Mouse (Mus musculus) mesoderm, embryonic 11.5 days (tissue): ENCODE results near the gene Tnfsf8.

Experiments used
- DNase-seq: peaks from one replicate; pipeline ENCODE4 v3.0.0-alpha.2; 2012; ENCODE audit warnings: low read depth, low spot score

Tnfsf8 gene

DNA sequence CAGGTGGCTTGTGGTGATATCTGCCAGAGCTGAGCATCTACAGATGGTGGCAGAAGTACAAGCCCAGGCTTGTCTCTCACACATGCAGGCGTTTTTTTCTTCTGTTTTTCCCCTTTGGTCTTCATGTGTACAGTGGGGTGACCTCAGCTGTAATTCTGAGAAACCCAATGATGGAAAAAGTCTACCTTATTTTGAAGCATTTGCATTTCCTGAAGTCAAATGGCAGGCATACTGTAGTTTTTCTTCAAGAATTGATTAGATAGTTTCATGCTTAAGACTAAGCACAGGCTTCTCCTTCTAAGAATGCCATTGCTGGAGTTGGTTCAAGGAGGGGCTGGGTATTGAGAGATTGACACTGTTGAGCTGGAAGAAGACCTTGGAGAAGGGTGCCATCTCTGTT is 18.9 kb downstream of the Tnfsf8 start:
- no peak for DNase-seq

DNA sequence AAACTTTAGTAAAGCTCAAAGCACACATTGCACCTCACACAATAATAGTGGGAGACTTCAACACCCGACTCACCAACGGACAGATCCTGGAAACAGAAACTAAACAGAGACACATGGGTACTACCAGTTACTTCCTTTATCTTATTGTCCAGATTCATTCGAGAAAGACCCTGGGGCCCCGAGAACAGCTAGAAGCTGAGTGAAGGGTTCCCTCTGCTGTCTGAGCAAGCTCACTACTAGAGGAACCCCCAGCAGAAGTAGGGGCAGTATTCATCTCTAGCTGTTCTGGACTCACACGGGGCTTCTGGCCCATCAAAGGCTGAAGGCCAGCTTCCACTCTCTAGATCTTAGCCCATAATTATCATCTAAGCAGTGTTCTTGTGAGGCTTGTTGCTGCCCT is 20.7 kb downstream of the Tnfsf8 start:
- peak; percentile 21 for DNase-seq

DNA sequence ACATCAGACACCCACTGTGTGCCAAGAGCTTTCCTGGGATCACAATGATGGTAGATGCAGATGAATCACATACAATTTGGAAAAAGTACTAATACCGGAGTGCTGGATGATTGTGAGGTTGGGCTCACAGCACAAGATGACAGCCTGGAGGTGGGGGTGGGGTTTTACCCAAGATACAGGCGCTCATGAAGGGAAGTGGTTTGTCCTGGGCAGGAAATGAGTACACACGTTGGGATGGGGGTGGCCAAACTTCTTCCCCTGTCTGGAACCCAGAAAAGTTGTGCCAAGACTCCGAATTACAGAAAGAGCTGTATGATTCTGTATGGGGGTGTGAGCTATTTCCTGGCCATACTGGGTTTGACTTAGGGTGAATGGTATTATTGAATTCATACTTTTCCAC is 38.0 kb downstream of the Tnfsf8 start:
- DNase-seq: no peak

DNA sequence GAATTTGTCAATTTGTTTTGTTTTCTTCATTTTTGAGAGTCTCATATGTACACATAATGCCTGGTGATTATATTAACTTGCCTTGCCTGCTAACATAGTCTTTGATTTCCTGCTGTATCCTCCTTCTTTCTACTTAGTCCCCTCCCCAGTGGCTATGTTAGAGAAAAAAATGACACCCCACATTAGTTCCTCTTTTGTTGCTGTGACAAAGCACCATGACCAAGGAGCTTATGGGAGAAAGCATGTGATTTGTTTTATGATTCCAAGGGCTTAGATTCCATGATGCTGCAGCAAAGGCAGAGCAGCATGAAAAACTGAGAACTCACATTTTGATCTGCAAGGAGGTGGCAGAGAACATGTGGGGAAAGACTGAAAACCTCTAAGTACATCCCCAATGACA is 43.6 kb downstream of the Tnfsf8 start:
- DNase-seq: no peak

DNA sequence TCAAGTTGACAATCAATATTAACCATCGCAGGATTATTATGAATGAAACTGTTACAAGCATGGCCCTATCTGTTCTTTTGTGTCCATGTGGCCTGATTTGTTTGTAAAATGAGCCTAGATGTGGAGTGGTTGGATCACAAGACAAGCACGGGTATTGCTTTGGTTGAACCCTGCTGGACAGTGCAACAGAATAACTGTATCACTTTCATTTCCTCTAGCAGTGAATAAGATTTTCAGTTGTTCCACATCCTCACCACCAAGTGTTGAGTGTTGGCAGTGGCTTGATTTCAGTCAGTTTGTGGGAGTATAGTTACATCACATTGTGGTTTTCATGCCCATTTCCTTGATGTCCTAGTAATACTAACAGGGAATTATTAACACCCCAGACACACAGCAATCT is 45.5 kb downstream of the Tnfsf8 start:
- no peak for DNase-seq

DNA sequence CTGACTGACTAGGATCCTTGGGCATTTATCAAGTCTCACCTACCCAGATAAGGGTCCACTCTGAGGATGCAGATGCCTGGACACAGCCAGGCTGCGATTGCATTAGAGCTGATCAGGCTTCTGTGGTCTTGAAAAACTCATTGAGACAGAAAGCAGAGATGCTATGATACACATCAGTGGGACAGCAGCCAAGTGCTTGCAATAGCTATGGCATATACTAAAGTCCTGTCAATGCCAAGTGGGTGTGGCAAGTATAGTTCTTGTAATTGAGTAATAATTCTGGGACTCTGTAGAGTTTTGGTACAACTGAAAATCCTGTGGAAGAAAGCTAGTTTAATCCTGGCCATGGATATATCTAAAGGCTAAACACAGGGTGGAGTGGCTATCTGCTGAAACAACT is 63.1 kb downstream of the Tnfsf8 start:
- DNase-seq: no peak

DNA sequence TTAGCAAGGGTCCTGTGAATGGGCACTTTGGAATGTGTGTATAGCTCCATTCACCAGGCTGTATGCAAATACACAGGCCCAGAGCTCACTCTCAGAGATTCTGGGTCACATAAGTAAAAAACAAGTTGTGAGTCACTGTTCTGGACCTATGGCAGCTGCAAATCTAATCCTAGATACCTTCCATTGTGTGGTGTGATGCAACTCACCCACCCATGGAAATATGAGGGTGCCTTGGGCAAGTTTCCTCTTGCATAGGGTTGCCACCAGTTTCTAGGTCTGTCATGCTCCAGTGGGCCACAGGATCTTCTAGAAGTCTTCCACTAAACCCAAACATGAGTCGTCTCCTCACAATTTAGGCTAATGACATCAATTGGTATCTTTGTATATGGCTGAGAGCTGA is 64.6 kb downstream of the Tnfsf8 start:
- DNase-seq: no peak

DNA sequence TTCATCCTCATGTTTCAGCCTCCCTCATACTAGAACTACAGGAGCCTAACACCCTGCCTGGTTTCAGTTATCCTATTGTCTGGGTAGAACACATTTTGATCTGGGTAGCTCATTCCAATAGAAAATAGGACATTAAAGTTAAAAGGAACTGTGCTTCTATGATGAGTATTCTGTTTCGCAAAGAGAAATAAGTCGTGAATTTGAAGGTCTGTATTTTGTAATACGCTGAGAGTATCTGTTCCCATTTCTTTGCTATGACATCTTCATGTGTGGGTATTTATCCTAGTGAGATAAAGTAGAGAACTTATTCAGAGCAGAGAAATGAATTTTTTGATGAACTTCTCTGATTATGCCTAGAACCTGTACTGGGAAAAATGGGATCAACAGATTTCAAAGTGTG is 68.8 kb downstream of the Tnfsf8 start:
- DNase-seq: no peak

DNA sequence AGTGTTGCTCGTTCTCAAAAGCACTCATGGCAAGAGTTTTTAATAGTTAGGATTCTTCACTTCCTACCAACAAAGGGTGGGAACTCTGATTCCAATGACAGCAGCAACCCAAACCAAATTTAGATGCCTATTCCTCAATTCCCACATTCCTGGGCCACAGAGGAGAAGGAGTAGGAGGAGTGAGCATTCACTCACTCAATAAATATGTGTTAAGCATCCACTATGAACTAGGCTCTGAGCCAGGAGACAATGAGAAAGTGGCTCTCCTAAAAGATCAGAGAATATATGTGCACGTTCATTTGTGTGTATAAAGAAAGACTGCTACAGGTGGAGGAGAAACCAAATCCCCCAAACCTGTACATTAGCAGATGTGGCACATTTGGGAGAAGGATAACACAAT is 75.7 kb downstream of the Tnfsf8 start:
- DNase-seq: no peak

DNA sequence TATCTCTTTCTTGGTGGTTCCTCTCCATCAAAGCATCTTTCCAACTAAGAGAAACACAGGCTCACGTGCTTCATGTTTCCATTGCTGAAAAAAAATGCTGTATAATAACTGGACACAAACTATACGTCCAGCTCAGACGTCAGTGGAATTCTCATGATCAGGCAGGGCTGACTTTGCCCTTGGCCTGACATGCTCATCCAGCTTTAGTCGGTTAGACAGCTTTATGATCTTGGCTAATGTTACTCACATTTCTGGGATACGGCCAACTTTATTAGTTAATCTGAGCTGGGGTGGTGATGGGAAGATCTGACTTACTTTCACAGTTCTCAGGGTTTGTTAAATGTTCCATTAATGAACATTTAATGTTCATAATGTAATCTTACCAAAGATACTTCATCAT is 77.3 kb downstream of the Tnfsf8 start:
- no peak for DNase-seq

DNA sequence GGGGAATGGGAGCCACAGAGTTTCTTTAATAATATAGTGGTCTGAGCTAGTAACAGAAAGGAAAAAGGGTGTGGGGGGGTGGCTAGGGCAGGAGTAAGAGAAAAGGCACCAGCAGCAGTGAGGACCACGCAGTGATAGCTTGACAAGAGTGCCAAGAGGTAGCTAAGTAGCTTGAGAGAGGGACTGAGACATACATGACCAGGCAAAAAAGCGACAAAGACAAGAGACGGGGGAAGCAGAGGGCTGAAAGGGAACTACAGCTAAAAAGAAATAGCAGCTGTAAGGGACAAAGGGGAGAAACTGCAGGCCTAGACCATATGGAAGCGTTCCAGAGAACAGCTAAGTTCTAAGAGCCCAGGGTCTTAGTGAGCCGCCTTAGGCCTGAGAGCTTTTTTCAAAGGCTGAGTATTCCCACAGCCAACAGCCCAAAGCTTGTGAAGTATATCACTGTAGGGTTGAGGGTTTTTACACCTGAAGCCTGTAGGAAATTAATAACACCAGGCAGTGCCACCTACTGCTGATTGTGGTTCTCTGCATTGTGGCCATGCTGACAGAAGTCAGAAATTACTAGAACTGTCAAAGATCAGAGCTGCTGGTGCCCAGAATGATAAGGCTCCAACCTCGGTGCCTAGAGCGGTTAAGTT is 78.1 kb downstream of the Tnfsf8 start:
- no peak for DNase-seq
